Mouse (Mus musculus) mature B cell (primary cell): ENCODE measurements around the gene Acox3.

Experiments used
- in situ Hi-C: fragments of 300-500 bp; cut with MboI; formaldehyde crosslinking; loops from 2 replicates; pipeline ENCODE4 v1.14.3; 2019

Gene Acox3

DNA sequence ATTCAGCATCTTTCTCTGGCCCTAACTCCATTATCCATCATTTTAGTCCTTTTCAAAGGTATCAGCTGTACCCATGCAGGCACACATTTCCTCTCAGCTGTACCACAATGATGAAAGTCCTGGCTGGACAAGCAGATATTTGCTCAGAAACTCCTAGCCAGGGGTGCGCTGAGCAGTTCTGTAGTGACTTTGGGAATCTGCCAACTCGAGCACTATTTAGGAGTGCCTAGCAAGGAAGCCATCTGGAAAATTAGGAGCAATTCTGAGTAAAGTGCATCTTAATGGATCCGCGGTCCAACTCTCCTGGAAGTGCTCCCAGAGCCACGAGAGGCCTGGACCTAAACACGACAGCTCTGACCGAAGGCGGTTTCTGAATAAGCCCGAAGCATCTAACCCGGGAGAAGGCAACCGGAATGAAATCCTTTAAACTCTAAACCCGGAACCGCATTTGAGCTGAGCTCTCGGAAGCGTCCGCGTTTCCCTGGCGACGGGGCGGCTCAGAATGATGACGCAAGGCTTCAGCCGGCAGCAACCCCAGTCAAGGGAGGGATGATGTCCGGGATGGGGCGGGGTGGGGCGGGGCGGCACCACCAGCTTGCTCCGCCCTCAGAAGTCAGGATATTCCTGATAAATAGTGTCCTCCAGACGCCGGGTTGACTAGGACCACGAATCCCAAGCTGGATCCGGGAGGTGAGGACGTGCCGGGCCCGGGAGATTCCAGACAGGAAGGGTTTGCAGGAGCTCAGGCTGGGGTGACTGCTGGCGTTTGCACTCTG, at the start of gene Acox3:
TSS of gene Acox3 (plus strand) at position 596 of the 776 bp plus-strand sequence.
- in situ Hi-C loops = no loop called here

GRCm38 (mm10) chr5:35536271-35536670, 46.6 kb upstream of the Acox3 start:
- in situ Hi-C loops = no loop called here

- in situ Hi-C loops = no loop called here
Observed at GRCm38 (mm10) chr5:35537474-35537873, 45.4 kb upstream of the Acox3 start.

DNA sequence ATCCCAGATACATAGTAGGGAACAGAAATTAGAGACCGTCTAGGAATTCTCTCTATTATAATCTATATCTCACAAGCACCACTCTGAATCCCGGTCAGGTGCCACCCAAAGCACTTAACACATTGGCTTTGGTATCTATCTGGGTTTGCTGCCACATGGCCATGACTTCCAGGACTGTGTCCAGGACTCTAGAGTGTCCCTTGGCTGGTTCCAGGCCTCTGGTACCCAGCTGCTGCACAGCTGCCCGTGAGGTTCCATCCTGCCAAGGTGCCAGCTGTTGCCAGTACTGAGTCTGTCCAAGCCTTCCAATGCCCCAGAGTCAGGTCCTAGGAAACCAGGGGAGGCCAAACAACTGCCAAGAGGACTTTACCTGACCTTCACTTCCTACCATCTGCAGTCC, 44.8 kb upstream of the Acox3 start:
- in situ Hi-C loops = no loop called here

GRCm38 (mm10) chr5:35539576-35539975, 43.3 kb upstream of the Acox3 start:
- in situ Hi-C loops = no loop called here

DNA sequence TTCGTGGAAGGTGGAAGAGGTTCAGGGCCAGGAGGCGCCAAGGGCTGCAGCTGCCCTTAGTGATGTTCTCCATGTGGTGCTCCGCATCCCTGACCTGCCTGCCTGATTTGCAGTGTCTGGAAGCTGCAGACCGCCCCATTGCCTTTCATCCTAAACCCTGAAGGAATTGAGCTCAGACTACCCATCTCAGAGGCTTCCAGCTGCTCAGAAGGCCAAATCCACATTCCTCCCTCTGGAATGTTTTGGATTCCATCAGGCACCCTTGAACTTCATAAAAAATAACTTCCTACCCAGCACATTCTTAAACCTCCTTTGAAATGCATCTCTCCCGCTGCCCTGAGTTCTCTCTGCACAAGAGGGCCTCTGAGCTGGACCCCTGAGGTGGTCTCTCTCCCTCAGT, 42.3 kb upstream of the Acox3 start:
- in situ Hi-C loops = no loop called here

DNA sequence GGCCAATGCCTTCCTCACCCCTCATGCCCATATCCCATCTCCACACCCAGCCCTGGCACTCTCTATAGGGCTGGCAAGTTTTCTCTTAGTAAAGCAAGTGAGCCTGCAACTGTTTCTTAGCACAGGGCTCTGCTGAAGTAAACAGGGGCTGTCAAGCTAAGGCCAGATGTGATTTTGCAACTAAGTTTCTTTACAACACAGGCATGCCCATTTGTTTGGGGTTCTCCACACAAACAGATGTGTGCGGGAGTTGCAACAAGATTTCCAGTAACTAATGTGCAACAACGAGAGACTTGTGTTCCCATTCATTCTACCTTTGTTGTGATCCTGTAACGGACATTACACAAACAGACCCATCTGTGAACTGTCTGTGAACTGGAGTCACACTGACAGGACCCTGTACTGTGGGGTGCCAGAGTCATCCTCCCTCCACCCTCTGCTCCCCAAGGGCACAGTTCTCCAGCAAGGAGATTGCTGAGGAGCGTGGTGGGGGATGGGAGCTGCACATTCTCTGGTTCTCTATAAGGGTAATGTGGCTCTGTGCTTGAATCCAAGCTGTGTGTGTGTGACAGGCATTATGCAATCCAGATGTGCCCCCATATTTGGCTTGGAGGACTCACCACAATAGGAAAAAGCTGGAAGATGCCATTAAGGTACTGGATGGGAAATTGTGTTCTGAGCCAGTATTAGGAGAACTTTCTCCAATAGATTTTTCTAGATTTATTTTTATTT, 41.6 kb upstream of the Acox3 start:
- in situ Hi-C loops = no loop called here

DNA sequence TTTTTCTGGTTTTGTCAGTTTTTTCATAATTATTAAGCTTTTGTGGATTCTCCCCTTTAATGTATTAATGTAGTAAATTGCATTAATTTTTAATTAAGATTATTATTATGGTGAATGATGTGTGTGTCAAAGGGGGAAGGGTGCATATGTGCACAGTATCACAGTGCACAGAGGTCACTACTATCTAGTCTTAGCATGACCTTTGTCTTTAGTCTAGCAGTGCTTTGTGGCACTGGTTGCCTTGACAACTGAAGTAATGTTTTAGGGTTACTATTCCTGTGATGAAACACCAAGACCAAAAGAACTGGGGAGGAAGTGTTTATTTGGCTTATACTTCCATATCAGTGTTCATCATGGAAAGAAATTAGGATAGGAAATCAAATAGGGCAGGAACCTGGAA, 36.7 kb upstream of the Acox3 start:
- in situ Hi-C loops = no loop called here

DNA sequence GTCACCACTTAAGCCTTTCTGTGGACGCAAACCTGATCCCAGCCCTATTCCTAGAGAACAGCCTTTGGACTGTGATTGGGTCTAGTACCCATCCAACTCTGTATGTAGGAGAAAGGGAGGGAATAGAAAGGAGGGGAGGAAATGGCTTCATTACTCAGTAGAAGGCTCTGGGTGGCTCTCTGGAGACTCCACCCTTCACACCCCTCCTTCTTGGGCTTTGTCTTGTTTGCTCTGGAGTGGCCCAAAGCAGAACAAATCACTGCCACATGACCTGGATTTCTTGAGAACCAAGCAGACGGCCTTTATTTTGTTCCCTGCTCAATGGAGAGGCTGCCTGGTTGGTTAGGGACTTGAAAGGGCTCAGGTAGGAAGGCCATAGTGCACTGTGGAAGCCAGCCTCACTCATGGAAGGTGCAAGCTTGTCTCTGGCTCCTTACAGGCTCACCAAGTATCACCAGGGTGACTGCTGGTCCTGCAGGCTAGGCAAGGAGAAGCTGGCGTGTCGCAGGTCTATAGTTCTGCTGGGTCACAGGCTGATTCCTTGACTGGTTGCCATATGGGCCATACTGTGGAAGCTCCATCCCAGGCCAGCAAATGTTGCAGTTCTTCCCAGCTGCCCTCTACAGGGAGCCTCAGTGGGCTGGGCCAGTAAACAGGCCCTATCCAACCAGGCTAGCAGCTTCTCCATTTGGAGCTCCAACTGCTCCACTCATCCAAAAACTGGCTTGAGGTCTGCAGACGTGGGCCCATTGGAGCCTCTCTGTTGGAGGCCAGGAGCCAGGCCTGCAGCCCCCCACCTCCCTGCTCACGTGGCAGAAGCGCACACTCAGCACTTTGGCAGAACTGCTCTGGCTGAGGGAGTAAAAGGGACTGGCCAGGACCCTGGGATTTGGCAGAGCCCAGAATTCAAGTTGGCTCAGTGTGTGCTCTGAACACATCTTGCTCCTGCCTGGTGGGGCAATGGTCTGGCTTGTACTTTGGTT, 30.7 kb upstream of the Acox3 start:
- in situ Hi-C loops = no loop called here

- in situ Hi-C loops = no loop called here
Observed at GRCm38 (mm10) chr5:35552838-35553539, 29.9 kb upstream of the Acox3 start.

DNA sequence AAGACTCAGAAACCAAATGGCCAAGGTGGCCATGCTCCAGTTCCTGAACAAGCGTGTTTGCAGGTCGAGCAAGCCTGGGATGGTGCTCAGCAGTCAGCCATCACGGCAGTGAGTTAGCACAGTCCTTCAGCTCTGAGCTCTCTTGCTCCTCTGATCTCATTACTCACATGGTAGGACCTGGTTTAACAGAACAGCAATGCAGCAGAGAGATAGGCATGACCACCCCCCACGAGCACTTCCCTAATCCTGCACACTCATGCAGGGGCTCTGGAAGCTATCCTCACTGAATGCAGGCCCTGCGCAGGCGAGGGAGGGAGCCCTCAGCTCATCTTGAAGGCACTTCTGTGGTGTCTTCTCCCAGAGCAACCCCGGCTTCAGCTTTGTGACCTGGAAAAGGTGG, 26.4 kb upstream of the Acox3 start:
- in situ Hi-C loops = no loop called here

GRCm38 (mm10) chr5:35557946-35558621, 24.8 kb upstream of the Acox3 start:
- in situ Hi-C loops = no loop called here

DNA sequence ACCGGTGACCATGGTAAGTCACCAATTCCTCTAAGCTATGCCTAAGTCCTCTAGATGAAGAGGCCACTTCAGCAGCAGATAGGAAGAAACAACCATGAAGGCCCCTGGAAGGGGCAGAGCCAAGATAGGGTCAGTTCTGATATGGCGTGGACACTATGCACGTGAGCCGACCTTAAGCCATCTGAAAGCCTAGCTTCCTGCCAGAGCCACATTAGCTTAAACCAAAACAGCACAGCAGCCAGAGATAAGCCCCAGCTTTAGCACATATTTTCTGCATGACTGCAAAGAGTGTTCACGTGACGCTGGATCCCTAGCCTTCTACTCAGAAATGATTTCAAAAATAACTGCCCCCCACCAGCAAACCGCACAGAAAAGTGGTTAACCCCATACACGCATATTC, 23.4 kb upstream of the Acox3 start:
- in situ Hi-C loops = no loop called here

- in situ Hi-C loops = no loop called here
Observed at GRCm38 (mm10) chr5:35562616-35563015, 20.2 kb upstream of the Acox3 start.

DNA sequence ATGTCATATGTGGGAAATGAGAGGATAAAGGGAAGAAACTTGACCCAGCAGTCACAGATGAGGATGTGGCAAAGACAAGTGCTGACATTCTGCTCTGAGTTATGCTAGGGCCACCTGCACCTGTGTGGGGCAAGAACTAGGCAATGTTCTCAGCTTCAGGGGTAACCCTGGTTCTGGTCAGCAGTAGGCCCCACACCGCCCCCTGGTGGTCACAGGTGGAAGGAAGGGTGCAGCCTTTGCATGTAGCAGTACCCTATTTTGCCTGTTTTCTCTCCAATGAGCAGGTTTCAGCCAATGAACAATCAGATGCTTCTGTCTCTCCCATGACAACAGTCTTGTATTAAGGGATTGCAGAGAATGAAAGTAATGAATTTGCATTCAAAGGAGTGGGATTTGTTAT, 19.4 kb upstream of the Acox3 start:
- in situ Hi-C loops = no loop called here

- in situ Hi-C loops = no loop called here
Observed at GRCm38 (mm10) chr5:35565217-35565616, 17.6 kb upstream of the Acox3 start.

DNA sequence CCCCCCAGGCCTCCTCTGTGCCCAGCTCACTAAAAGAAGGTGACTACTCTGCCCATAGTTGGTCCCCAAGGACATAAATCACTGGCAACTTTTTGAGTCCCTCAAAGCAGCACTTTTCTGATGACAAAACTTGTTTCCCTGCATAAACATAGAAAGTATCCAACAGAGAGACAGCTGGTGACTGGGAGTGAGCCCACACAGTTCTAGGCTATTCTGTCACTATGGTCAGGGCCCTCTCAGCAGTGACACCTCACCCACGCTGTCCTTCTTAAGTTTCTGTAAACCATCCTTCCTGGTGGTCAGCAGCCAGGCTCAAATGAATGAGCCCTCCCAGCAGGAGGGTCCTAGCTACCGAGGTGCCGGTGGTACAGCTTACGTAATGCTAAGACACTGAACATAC, 16.2 kb upstream of the Acox3 start:
- in situ Hi-C loops = no loop called here

- in situ Hi-C loops = no loop called here
Observed at GRCm38 (mm10) chr5:35571546-35571945, 11.3 kb upstream of the Acox3 start.

DNA sequence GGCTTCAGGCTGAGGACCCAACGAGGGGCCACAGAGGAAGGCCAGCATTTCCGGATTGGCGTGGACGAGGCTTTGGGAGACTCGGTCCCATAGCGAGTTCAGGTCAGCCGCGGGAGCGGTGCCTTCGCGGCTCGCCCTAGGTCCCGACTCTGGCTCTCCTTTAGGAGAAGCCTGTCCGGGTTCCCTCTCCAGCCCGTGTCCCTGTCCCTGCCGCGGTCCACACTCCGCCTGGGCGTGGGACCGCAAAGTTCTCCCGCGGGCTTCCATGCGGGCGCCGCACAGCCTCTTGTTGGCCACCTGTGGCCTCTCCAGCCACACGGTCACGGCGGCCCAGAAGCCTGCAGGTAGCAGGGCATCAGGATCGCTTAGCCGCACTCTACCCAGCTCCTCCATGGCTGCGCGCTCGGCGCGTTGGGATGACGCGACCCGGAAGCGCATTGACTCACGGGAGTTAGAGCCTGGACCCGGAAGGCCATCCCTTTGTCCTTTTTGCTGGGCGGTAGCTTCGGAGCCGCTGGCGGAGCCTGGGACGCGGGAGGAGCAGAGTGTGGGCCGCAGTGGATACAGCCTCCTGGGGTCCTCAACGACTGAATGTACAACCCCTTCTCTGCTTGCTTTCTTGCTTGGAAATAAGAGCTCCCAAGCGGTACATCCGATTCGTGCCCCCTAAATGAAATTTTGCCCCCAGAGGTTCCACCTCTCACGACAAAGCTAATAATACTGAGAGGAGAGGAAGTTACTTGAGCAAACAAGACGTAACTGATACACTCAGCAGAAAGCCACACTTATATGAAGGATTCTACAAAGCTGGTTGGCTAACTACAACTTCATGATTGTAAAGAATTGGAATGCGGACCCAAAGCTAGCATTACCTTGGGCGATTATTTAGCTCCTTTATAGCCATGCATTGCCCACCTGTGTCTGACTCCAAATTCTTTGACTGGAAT, 7.9 kb upstream of the Acox3 start, which contains the start of gene Trmt44:
TSS of gene Trmt44 (minus strand) at position 418 of the 947 bp plus-strand sequence.
- in situ Hi-C loops = no loop called here
